Mouse (Mus musculus) stomach, embryonic 16.5 days (tissue): ENCODE results near the gene Nr2c2. TPM values are rescaled to one million over a fixed set of nuclear protein-coding genes. Genes with fewer than 3 reads are reported as not detected.

Source experiments
- ATAC-seq: fragments of 200-750 bp; cut with Nextera tagmentation; 2 replicates; pipeline ENCODE4 v1.8.0; 2017; ENCODE audit warnings: moderate number of reproducible peaks, moderate TSS enrichment; ENCODE audit not compliant: insufficient read depth, low FRiP score
- H3K27ac ChIP-seq: fragments of 300-500 bp; sonication (generic); 2 replicates; pipeline ENCODE4 v1.5.1; 2014; ENCODE audit warnings: low read length
- H3K27me3 ChIP-seq: fragments of 300-500 bp; sonication (generic); 2 replicates; pipeline ENCODE4 v1.6.1; 2014; ENCODE audit warnings: low read length, control low read depth, mixed read lengths; ENCODE audit not compliant: control insufficient read depth, insufficient read depth
- H3K36me3 ChIP-seq: fragments of 300-500 bp; sonication (generic); 2 replicates; pipeline ENCODE4 v1.6.1; 2014; ENCODE audit warnings: low read length; ENCODE audit not compliant: control insufficient read depth, insufficient read depth
- H3K4me1 ChIP-seq: fragments of 300-500 bp; sonication (generic); 2 replicates; pipeline ENCODE4 v1.6.1; 2014; ENCODE audit warnings: low read length, control low read depth, mixed read lengths; ENCODE audit not compliant: control insufficient read depth, insufficient read depth
- H3K4me2 ChIP-seq: fragments of 300-500 bp; sonication (generic); 2 replicates; pipeline ENCODE4 v1.6.1; 2014; ENCODE audit warnings: low read depth, low read length, mixed read lengths
- H3K4me3 ChIP-seq: fragments of 300-500 bp; sonication (generic); replicated peaks from 2 replicates; pipeline ENCODE4 v1.5.1; 2014; ENCODE audit warnings: mild to moderate bottlenecking, low read length
- H3K9ac ChIP-seq: fragments of 300-500 bp; sonication (generic); 2 replicates; pipeline ENCODE4 v1.6.1; 2014; ENCODE audit warnings: low read length
- H3K9me3 ChIP-seq: fragments of 300-500 bp; sonication (generic); replicated peaks from 2 replicates; pipeline ENCODE4 v1.6.1; 2016; ENCODE audit warnings: low read length, control low read depth; ENCODE audit not compliant: control insufficient read depth
- WGBS: fragments of 180-500 bp; shearing (Covaris S2); extraction: QIAGEN DNeasy Blood & Tissue Kit; methylation state at CpG from one replicate; pipeline ENCODE4 v1.1.7; 2014; 5-methylcytosine and 5-hydroxymethylcytosine counted together
- polyA plus RNA-seq: library from polyadenylated mRNA; unstranded; fragments of >200 nt; fragmentation: Nextera tagmentation; extraction: Ambion mirVana; gene quantifications from 2 replicates; pipeline ENCODE4 v1.2.1, GENCODE M21; 2015

Gene Nr2c2
- polyA plus RNA-seq, 1 experiment from 2014 or later: 14.7 TPM

- ATAC-seq: no peak
- Histone ChIP-seq H3K27me3 (no peaks in the 10 kb centered on the region), H3K36me3 (peaks cover 35% of the 10 kb centered on the region), H3K9ac (no peak overlapping the region), H3K4me1 (no peaks in the 10 kb centered on the region), H3K9me3 (no peaks in the 10 kb centered on the region), H3K4me3 (no peak overlapping the region), H3K27ac (no peak overlapping the region), H3K4me2 (no peak overlapping the region)
- WGBS: 66% methylated on average over 1 of the region's 1 CpGs
These were observed 62.6 kb downstream of the Nr2c2 start for GRCm38 (mm10) chr6:92153774-92154173.

GRCm38 (mm10) chr6:92158801-92159200, 67.6 kb downstream of the Nr2c2 start:
- Histone ChIP-seq H3K4me2 (no peak overlapping the region), H3K36me3 (peaks cover 40% of the 10 kb centered on the region), H3K27me3 (no peaks in the 10 kb centered on the region), H3K27ac (no peak overlapping the region), H3K9ac (no peak overlapping the region), H3K4me1 (no peaks in the 10 kb centered on the region), H3K9me3 (no peaks in the 10 kb centered on the region), H3K4me3 (no peak overlapping the region)
- 94% methylated on average over 3 of the region's 3 CpGs for WGBS
- ATAC-seq: no peak

GRCm38 (mm10) chr6:92162724-92163123, 71.5 kb downstream of the Nr2c2 start:
- ATAC-seq: no peak
- Histone ChIP-seq H3K9ac (no peak overlapping the region), H3K27me3 (no peaks in the 10 kb centered on the region), H3K4me3 (no peak overlapping the region), H3K36me3 (peaks cover 29% of the 10 kb centered on the region), H3K4me1 (no peaks in the 10 kb centered on the region), H3K9me3 (no peaks in the 10 kb centered on the region), H3K27ac (no peak overlapping the region), H3K4me2 (no peak overlapping the region)
- 90% methylated on average over 1 of the region's 1 CpGs for WGBS

DNA sequence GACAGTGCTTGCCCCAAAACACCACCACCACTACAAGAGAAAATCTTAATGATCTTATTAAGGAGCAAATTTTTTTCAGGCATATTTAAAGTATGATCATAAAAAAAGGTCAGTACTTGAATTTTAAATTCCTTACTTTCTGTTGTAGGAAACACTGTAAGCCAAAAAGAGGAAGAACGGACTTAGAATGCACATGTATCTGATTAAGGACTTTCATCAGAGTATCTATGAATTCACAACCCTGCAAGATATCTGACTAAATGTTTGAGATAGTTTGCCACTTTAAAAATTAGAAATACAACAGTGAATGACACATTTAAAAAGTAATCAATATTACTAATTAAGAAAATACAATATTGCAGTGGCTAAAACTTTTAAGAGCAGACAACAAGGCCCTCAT, 85.3 kb downstream of the Nr2c2 start:
- Histone ChIP-seq H3K4me3 (no peak overlapping the region), H3K27ac (no peak overlapping the region), H3K27me3 (no peaks in the 10 kb centered on the region), H3K36me3 (0 out of 2 replicates have a peak, but pooled peaks cover 17% of the 10 kb centered on the region), H3K4me1 (no peaks in the 10 kb centered on the region), H3K9me3 (peaks cover 6% of the 10 kb centered on the region; the same call in 1 of the 2 replicates), H3K9ac (no peak overlapping the region), H3K4me2 (no peak overlapping the region)
- 95% methylated on average over 1 of the region's 1 CpGs for WGBS
- ATAC-seq: no peak

GRCm38 (mm10) chr6:92183621-92184131, 92.5 kb downstream of the Nr2c2 start, which contains the start of gene Mrps25:
Gene Mrps25, minus strand, starts transcription at chr6:92184033.
- H3K27ac ChIP-seq: no peak within 1 kb of the TSS
- under 1% methylated on average over 42 of the region's 42 CpGs for WGBS
- peak; percentile 91 for ATAC-seq
- H3K9ac ChIP-seq: peak within 1 kb of the TSS; percentile 83
- H3K4me2 ChIP-seq: peak within 1 kb of the TSS; percentile 87
- 0 out of 2 replicates have a peak, but pooled peaks cover 4% of the 10 kb centered on the region for H3K36me3 ChIP-seq
- H3K27me3 ChIP-seq: no peaks in the 10 kb centered on the region
- H3K9me3 ChIP-seq: peaks cover 6% of the 10 kb centered on the region; the same call in 1 of the 2 replicates
- peak within 1 kb of the TSS; percentile 90 for H3K4me3 ChIP-seq
- peaks cover 12% of the 10 kb centered on the region for H3K4me1 ChIP-seq

GRCm38 (mm10) chr6:92184178-92184577, 93.0 kb downstream of the Nr2c2 start:
- ATAC-seq: peak; percentile 38; the same call in 1 of the 2 replicates
- peaks cover 12% of the 10 kb centered on the region for H3K4me1 ChIP-seq
- H3K9ac ChIP-seq: peak overlapping the region; percentile 83
- peak overlapping the region; percentile 90 for H3K4me3 ChIP-seq
- H3K4me2 ChIP-seq: peak overlapping the region; percentile 87
- peaks cover 6% of the 10 kb centered on the region; the same call in 1 of the 2 replicates for H3K9me3 ChIP-seq
- H3K27ac ChIP-seq: no peak overlapping the region
- H3K36me3 ChIP-seq: 0 out of 2 replicates have a peak, but pooled peaks cover 4% of the 10 kb centered on the region
- WGBS: 7% methylated on average over 10 of the region's 10 CpGs
- H3K27me3 ChIP-seq: no peaks in the 10 kb centered on the region

- WGBS: 93% methylated on average over 8 of the region's 8 CpGs
- Histone ChIP-seq H3K4me2 (no peak overlapping the region), H3K4me3 (no peak overlapping the region), H3K27me3 (no peaks in the 10 kb centered on the region), H3K9ac (no peak overlapping the region), H3K9me3 (no peaks in the 10 kb centered on the region), H3K36me3 (peaks cover 19% of the 10 kb centered on the region), H3K4me1 (no peaks in the 10 kb centered on the region), H3K27ac (no peak overlapping the region)
- ATAC-seq: no peak
These were observed 108.2 kb downstream of the Nr2c2 start for GRCm38 (mm10) chr6:92199414-92199813.

GRCm38 (mm10) chr6:92214055-92214772, 123.0 kb downstream of the Nr2c2 start:
- peak overlapping the region; percentile 95 for H3K9ac ChIP-seq
- 1% methylated on average over 48 of the region's 48 CpGs for WGBS
- no peaks in the 10 kb centered on the region for H3K36me3 ChIP-seq

DNA sequence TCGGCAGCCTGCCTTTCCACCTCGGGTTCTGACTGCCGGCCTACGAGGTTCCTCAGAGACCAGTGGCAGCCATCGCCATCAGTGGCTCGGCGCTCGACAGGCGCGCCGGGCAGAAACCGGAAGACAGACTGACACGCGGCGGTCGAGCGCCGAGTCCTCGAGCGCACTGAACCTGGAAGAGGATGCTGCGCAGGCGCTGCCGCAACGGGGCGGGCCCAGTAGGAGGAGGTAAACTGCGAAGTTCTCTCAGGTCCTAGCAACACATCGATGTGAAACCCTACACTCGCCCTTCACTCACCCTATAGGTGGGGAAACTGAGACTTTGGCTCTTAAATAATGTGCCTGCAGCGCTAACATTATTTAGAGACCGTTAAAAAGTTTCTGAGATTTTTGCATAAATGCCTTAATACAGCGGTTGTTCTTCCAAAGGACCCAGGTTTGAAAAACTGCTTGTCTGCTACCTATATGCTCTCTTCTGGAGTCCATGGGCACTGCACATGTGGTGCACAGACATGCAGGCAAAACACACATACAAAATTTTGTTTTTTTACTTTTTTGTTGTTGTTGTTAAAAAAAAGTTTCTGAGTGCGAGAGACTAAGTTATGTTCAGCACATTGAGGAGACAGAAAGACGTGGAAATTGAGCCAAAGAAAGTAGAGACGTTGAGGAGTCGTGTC, 123.7 kb downstream of the Nr2c2 start, which contains the start of gene Rbsn:
TSS of gene Rbsn (minus strand) at position 153 of the 677 bp plus-strand sequence.
- ATAC-seq: peak; percentile 95
- H3K27me3 ChIP-seq: no peaks in the 10 kb centered on the region
- peaks cover 9% of the 10 kb centered on the region; the same call in 1 of the 2 replicates for H3K4me1 ChIP-seq
- H3K36me3 ChIP-seq: no peaks in the 10 kb centered on the region
- H3K27ac ChIP-seq: peak within 1 kb of the TSS; percentile 87
- H3K9me3 ChIP-seq: no peaks in the 10 kb centered on the region
- H3K4me2 ChIP-seq: peak within 1 kb of the TSS; percentile 98
- WGBS: 9% methylated on average over 35 of the region's 35 CpGs
- peak within 1 kb of the TSS; percentile 97 for H3K4me3 ChIP-seq
- H3K9ac ChIP-seq: peak within 1 kb of the TSS; percentile 95

More at GRCm38 (mm10) chr6:92214055-92214772, 123.0 kb downstream of the Nr2c2 start:
- Histone ChIP-seq H3K4me3 (peak overlapping the region; percentile 97), H3K27ac (peak overlapping the region; percentile 87), H3K4me2 (peak overlapping the region; percentile 98), H3K9me3 (no peaks in the 10 kb centered on the region), H3K27me3 (no peaks in the 10 kb centered on the region), H3K4me1 (peaks cover 9% of the 10 kb centered on the region; the same call in 1 of the 2 replicates)
- ATAC-seq: peak; percentile 33; the same call in 1 of the 2 replicates
